Mouse (Mus musculus): ENCODE data around the gene Dnaaf1. TPM values are rescaled to one million over a fixed set of nuclear protein-coding genes. Genes with fewer than 3 reads are reported as not detected.

Dnaaf1 gene
- total and polyA plus RNA-seq, 3 experiments = 0.39 TPM; not detected in 2

DNA sequence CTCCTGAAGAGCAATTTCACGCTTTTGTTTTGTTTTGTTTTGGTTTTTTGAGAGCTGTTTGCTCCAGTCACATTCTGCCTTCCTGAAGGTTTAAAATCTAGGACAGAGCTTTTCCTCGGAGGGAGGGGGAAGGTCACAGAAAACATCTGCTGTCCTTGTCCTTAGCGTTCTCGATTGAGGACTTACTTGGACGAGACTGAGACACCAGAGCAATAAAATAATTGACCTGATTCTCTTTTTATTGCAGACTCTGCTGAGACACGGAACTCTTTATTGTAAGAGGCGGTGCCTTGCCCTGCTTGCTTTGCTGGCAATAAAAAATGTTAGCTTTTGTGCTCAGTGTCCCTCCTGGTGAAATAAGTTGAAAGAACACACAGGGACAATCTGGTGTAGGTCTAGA lies 64.8 kb downstream of the Dnaaf1 start:
- H3K36me3 ChIP-seq (ENCODE audit: control insufficient read depth, insufficient read depth, low read length) = no peaks in the 10 kb centered on the region
- 55% methylated on average over 7 of the region's 7 CpGs for WGBS
- H3K9ac ChIP-seq (ENCODE audit: low read depth, low read length) = no peak overlapping the region
- H3K4me1 ChIP-seq (ENCODE audit: control insufficient read depth, insufficient read depth, low read length) = peaks cover 6% of the 10 kb centered on the region
- no peaks in the 10 kb centered on the region for H3K79me2 ChIP-seq (replicated peaks; ENCODE audit: control insufficient read depth, insufficient read depth, low read length)
- intact Hi-C loops (cut with DNase I) = no loop called here
- no peak overlapping the region for H3K27ac ChIP-seq
- H3K27me3 ChIP-seq (ENCODE audit: control insufficient read depth, insufficient read depth, low read length) = no peaks in the 10 kb centered on the region
- H3K4me3 ChIP-seq = no peak overlapping the region
- DNase-seq = no peak
- TF ChIP-seq CTCF (IDR thresholded peaks at IDR 0.05) = no peak
- no peak for TF ChIP-seq POLR2A (IDR thresholded peaks at IDR 0.05; ENCODE audit: insufficient read depth, low read depth, low read length)
- no peak for TF ChIP-seq EP300 (IDR thresholded peaks at IDR 0.05; ENCODE audit: insufficient read depth, low read depth, low read length)

DNA sequence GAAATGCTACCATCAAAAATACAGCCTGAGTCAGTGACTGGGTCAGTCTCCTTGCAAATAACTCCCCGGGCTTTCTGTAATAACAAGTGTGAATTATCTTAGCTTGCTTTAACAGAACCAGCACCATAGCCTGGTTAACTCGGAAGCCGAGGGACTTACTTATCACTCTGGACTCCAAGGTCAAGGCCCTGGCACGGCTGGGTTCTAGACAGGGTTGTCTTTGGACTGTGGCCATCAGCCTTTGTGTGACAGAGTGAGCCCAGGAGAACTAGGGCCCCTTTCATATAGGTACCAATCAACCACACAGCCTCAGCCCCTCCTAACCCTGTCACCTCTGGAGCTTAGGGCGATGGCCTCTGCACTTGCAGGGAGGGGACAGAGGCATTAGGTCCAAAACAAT lies 66.0 kb downstream of the Dnaaf1 start:
- WGBS = 49% methylated on average over 5 of the region's 5 CpGs

DNA sequence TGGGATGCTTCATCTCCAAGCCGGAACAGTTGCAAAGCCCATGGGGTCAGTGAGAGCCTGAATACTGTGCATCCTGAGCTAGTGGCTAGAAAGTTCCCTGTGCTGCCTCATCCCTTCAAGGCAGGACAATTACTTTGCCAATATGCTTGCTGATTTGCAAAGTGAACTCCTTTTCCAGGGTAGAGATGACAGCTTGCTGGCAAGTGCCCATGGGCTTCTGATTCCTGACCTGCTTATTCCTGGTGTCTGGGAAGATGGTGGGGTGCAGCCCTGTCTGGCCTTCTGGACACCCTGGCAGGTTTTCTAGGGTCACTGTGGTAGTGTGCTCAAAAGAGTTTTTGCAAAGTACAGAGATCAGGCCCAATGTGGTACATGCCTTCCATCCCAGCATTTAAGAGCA lies 67.9 kb downstream of the Dnaaf1 start:
- no peaks in the 10 kb centered on the region for H3K36me3 ChIP-seq (ENCODE audit: control insufficient read depth, insufficient read depth, low read length)

More for the DNA sequence above, 66.0 kb downstream of the Dnaaf1 start:
- intact Hi-C loops (cut with DNase I) = no loop called here
- no peak for DNase-seq
- no peak overlapping the region for H3K27ac ChIP-seq
- no peak overlapping the region for H3K9ac ChIP-seq (ENCODE audit: low read depth, low read length)
- H3K4me1 ChIP-seq (ENCODE audit: control insufficient read depth, insufficient read depth, low read length) = peaks cover 2% of the 10 kb centered on the region; the same call in 1 of the 2 replicates
- H3K36me3 ChIP-seq (ENCODE audit: control insufficient read depth, insufficient read depth, low read length) = no peaks in the 10 kb centered on the region
- no peaks in the 10 kb centered on the region for H3K27me3 ChIP-seq (ENCODE audit: control insufficient read depth, insufficient read depth, low read length)
- no peak overlapping the region for H3K4me3 ChIP-seq
- no peaks in the 10 kb centered on the region for H3K79me2 ChIP-seq (replicated peaks; ENCODE audit: control insufficient read depth, insufficient read depth, low read length)
- TF ChIP-seq CTCF (IDR thresholded peaks at IDR 0.05) (no peak), POLR2A (IDR thresholded peaks at IDR 0.05; ENCODE audit: insufficient read depth, low read depth, low read length) (no peak), EP300 (IDR thresholded peaks at IDR 0.05; ENCODE audit: insufficient read depth, low read depth, low read length) (no peak)

DNA sequence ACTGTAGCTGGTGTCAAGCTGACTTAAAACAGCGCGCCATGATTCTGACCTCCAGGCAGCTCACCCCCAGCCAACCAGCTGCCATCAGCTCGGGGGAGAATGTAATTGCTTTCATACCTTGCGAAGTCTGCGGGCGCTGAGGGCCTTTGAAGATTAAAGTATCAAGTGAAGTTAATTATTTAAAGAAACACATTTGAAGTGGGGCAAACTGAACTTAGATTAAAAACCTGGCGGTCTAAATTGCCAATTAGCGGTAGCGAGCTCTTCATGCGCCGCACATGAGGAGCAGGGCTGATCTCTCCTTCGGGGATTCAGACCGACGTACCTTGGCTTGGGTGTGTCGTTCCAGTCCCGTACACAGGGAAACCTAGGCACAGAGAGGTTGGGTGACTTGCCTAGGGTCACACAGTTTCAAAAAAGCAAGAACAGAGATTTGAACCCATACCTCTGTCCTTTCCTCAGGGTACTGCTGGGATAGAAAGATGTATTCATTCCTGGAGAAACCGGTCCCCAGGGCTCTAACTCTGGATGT lies 69.5 kb downstream of the Dnaaf1 start:
- intact Hi-C loops (cut with DNase I) = no loop called here
- Histone ChIP-seq H3K9ac (ENCODE audit: low read depth, low read length) (no peak overlapping the region), H3K4me1 (ENCODE audit: control insufficient read depth, insufficient read depth, low read length) (peaks cover 2% of the 10 kb centered on the region; the same call in 1 of the 2 replicates), H3K27me3 (ENCODE audit: control insufficient read depth, insufficient read depth, low read length) (no peaks in the 10 kb centered on the region), H3K4me3 (no peak overlapping the region), H3K27ac (no peak overlapping the region), H3K36me3 (ENCODE audit: control insufficient read depth, insufficient read depth, low read length) (no peaks in the 10 kb centered on the region), H3K79me2 (replicated peaks; ENCODE audit: control insufficient read depth, insufficient read depth, low read length) (no peaks in the 10 kb centered on the region)
- 91% methylated on average over 17 of the region's 17 CpGs for WGBS
- TF ChIP-seq EP300 (IDR thresholded peaks at IDR 0.05; ENCODE audit: insufficient read depth, low read depth, low read length) (no peak), POLR2A (IDR thresholded peaks at IDR 0.05; ENCODE audit: insufficient read depth, low read depth, low read length) (no peak), CTCF (IDR thresholded peaks at IDR 0.05) (no peak)
- DNase-seq = no peak

More for the DNA sequence above, 67.9 kb downstream of the Dnaaf1 start:
- intact Hi-C loops (cut with DNase I) = no loop called here
- H3K27ac ChIP-seq = no peak overlapping the region
- H3K9ac ChIP-seq (ENCODE audit: low read depth, low read length) = no peak overlapping the region
- H3K79me2 ChIP-seq (replicated peaks; ENCODE audit: control insufficient read depth, insufficient read depth, low read length) = no peaks in the 10 kb centered on the region
- peaks cover 2% of the 10 kb centered on the region; the same call in 1 of the 2 replicates for H3K4me1 ChIP-seq (ENCODE audit: control insufficient read depth, insufficient read depth, low read length)
- H3K4me3 ChIP-seq = no peak overlapping the region
- TF ChIP-seq EP300 (IDR thresholded peaks at IDR 0.05; ENCODE audit: insufficient read depth, low read depth, low read length) (no peak), POLR2A (IDR thresholded peaks at IDR 0.05; ENCODE audit: insufficient read depth, low read depth, low read length) (no peak), CTCF (IDR thresholded peaks at IDR 0.05) (no peak)
- no peaks in the 10 kb centered on the region for H3K27me3 ChIP-seq (ENCODE audit: control insufficient read depth, insufficient read depth, low read length)
- 79% methylated on average over 1 of the region's 1 CpGs for WGBS
- DNase-seq = no peak

DNA sequence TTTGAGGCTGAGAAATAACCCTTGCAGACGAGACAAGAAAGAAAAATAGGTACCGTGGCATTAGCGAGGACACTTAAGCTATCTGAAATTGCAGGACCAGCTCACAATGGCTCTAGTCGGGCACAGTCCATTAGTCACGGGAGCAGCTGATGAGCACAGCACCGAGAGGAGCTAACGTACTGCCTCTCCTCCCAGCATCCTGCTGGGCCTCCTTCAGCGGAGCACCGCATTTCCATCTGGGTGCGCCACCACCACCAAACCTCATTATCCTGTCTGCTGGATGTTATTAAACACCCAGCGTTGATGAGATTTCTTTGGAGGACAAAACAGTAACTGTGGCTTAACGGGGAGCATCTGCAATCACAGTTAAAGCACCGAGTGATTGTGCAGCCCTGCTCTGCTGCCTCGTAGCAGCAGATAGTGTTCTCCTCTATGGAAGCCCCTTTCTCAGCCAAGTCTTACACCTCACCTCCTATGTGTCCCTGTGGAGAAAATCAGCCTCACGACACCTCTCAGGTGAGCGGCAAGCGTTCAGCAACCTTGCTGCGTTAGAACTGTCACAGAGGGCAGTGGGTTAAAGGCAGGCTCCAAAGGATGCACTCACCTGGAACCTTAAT lies 70.1 kb downstream of the Dnaaf1 start:
- intact Hi-C loops (cut with DNase I) = no loop called here
- no peak overlapping the region for H3K4me3 ChIP-seq
- H3K36me3 ChIP-seq (ENCODE audit: control insufficient read depth, insufficient read depth, low read length) = no peaks in the 10 kb centered on the region
- H3K9ac ChIP-seq (ENCODE audit: low read depth, low read length) = no peak overlapping the region
- WGBS = 68% methylated on average over 18 of the region's 18 CpGs
- no peaks in the 10 kb centered on the region for H3K27me3 ChIP-seq (ENCODE audit: control insufficient read depth, insufficient read depth, low read length)
- no peak overlapping the region for H3K27ac ChIP-seq
- no peak for TF ChIP-seq CTCF (IDR thresholded peaks at IDR 0.05)
- TF ChIP-seq EP300 (IDR thresholded peaks at IDR 0.05; ENCODE audit: insufficient read depth, low read depth, low read length) = no peak
- TF ChIP-seq POLR2A (IDR thresholded peaks at IDR 0.05; ENCODE audit: insufficient read depth, low read depth, low read length) = no peak
- H3K79me2 ChIP-seq (replicated peaks; ENCODE audit: control insufficient read depth, insufficient read depth, low read length) = no peaks in the 10 kb centered on the region
- H3K4me1 ChIP-seq (ENCODE audit: control insufficient read depth, insufficient read depth, low read length) = peaks cover under 1% of the 10 kb centered on the region; the same call in 1 of the 2 replicates
- DNase-seq = no peak

DNA sequence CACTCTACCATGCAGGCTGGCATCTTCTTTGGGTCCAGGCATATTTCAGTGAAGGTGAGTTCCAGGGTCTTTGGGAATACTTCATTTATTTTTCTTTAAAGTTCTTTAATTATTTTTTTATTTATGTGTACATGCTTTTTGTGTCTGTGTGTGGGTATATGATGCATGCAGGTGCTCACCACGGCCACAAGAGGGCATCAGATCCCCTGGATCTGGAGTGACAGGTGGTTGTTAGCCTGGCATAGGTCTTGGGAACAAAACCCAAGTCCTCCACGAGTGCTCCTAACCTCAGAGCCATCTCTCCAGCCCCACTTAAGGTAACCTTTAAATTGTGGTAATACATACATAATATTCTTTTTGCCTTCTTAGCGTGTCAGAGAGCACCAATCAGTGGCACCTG lies 71.2 kb downstream of the Dnaaf1 start:
- intact Hi-C loops (cut with DNase I) = no loop called here

More for the DNA sequence above, 71.2 kb downstream of the Dnaaf1 start:
- Histone ChIP-seq H3K79me2 (replicated peaks; ENCODE audit: control insufficient read depth, insufficient read depth, low read length) (no peaks in the 10 kb centered on the region), H3K9ac (ENCODE audit: low read depth, low read length) (no peak overlapping the region), H3K27me3 (ENCODE audit: control insufficient read depth, insufficient read depth, low read length) (no peaks in the 10 kb centered on the region), H3K4me1 (ENCODE audit: control insufficient read depth, insufficient read depth, low read length) (no peaks in the 10 kb centered on the region), H3K36me3 (ENCODE audit: control insufficient read depth, insufficient read depth, low read length) (no peaks in the 10 kb centered on the region), H3K4me3 (no peak overlapping the region), H3K27ac (no peak overlapping the region)
- no peak for TF ChIP-seq POLR2A (IDR thresholded peaks at IDR 0.05; ENCODE audit: insufficient read depth, low read depth, low read length)
- peak; percentile 27; the same call in 1 of the 2 replicates for TF ChIP-seq CTCF (IDR thresholded peaks at IDR 0.05)
- no peak for DNase-seq
- 80% methylated on average over 3 of the region's 3 CpGs for WGBS

Data from heart, adult 2 months (tissue).